Mouse (Mus musculus) testis, adult 2 months (tissue): ENCODE measurements around the gene Ccser1.

Source experiments
- CTCF ChIP-seq: fragments of 200-500 bp; IDR thresholded peaks from 2 replicates; pipeline ENCODE4 v1.5.1; 2012; ENCODE audit warnings: low read depth, mild to moderate bottlenecking, inconsistent platforms, low read length, moderate library complexity; ENCODE audit not compliant: control insufficient read depth, insufficient read depth, insufficient replicate concordance
- POLR2A ChIP-seq: fragments of 200-500 bp; IDR thresholded peaks from 2 replicates; pipeline ENCODE4 v1.6.1; 2012; ENCODE audit warnings: low read depth, mild to moderate bottlenecking, inconsistent platforms, low read length, moderate library complexity; ENCODE audit not compliant: control insufficient read depth

GRCm38 (mm10) chr6:62301576-62302312, 1121.6 kb downstream of the Ccser1 start:
- TF ChIP-seq POLR2A: no peak
- no peak for TF ChIP-seq CTCF
